Mouse (Mus musculus): ENCODE data around the gene Unc13d.

DNA sequence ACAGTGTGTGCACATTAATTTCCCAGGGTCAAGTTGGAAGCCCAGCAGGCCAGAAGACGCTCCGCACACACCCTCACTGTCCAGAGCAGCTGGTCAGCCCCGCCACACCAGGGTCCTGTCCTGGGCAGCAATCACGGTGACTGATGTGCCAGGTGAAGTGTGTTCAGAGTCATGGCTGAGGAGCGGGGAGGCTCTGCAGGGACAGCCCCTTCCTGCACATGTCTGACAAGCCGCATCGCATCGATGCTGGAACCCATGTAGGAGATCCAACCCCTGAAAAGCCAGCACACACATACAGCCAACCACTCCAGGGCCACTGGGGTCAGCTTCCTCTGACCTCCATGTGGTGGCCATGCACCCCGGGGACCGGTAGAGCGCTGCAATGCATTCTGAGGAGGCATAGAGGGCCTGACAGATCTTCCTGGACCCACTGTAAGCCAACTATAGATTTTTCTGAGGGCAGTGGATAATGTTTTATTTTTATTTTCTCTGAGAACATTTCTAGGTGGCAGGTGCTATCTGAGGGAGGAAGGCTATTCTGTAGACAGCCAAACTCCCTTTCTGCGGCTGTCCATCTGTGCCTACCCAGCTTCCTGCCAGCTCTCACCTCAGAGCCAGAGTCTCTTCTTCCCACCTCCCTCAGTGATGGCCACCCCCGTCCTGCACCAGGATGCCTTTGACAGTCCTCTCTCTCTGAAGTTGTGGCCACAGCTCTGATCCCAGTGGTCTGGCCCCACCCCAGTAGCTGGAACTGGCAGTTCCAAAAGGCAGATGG, 15.9 kb downstream of the Unc13d start:
- TF ChIP-seq CTCF (IDR thresholded peaks at IDR 0.05; ENCODE audit: low read depth) (no peak), EP300 (IDR thresholded peaks at IDR 0.05; ENCODE audit: low read depth) (no peak)

All from liver, postnatal 0 days (tissue).